Mouse (Mus musculus) liver, adult 2 months (tissue): ENCODE results near the gene Snx20. TPM values are rescaled to one million over a fixed set of nuclear protein-coding genes. Genes with fewer than 3 reads are reported as not detected.

ENCODE experiments used
- DNase-seq: peaks from one replicate; pipeline ENCODE4 v3.0.0-alpha.2; 2011; ENCODE audit warnings: low read depth, low spot score; ENCODE audit errors: extremely low read depth
- H3K27ac ChIP-seq: fragments of 200-500 bp; replicated peaks from 2 replicates; pipeline ENCODE4 v1.5.1; 2012; ENCODE audit warnings: low read depth, mild to moderate bottlenecking, control low read depth, inconsistent platforms, low read length; ENCODE audit not compliant: insufficient read depth
- H3K27me3 ChIP-seq: fragments of 200-500 bp; 2 replicates; pipeline ENCODE4 v1.6.1; 2012; ENCODE audit warnings: mild to moderate bottlenecking, moderate library complexity, low read length, inconsistent platforms; ENCODE audit not compliant: control insufficient read depth, insufficient read depth
- H3K36me3 ChIP-seq: fragments of 200-500 bp; 2 replicates; pipeline ENCODE4 v1.6.1; 2012; ENCODE audit warnings: low read length, inconsistent platforms; ENCODE audit not compliant: control insufficient read depth, insufficient read depth
- H3K4me1 ChIP-seq: fragments of 200-500 bp; 2 replicates; pipeline ENCODE4 v1.6.1; 2011; ENCODE audit warnings: low read length; ENCODE audit not compliant: control insufficient read depth, insufficient read depth
- H3K4me3 ChIP-seq: fragments of 200-500 bp; 2 replicates; pipeline ENCODE4 v1.5.1; 2011; ENCODE audit warnings: low read depth, mild to moderate bottlenecking, control low read depth, low read length, moderate library complexity; ENCODE audit not compliant: insufficient read depth
- H3K79me2 ChIP-seq: fragments of 200-500 bp; 2 replicates; pipeline ENCODE4 v1.6.1; 2012; ENCODE audit warnings: inconsistent platforms, mild to moderate bottlenecking, low read length, moderate library complexity; ENCODE audit not compliant: control insufficient read depth, insufficient read depth
- H3K9ac ChIP-seq: fragments of 200-500 bp; 2 replicates; pipeline ENCODE4 v1.6.1; 2012; ENCODE audit warnings: low read depth, mild to moderate bottlenecking, control low read depth, inconsistent platforms, low read length
- CTCF ChIP-seq: fragments of 200-500 bp; IDR thresholded peaks from 2 replicates; pipeline ENCODE4 v1.5.1; 2011; ENCODE audit warnings: low read depth, low read length, control low read depth
- POLR2A ChIP-seq: fragments of 200-500 bp; IDR thresholded peaks from 2 replicates; pipeline ENCODE4 v1.6.1; 2011; ENCODE audit warnings: low read length, control low read depth; ENCODE audit not compliant: insufficient read depth; ENCODE audit errors: extremely low read depth
- WGBS: fragments of 180-500 bp; shearing (Covaris S2); methylation state at CpG from one replicate; pipeline ENCODE4 v1.1.7; 2018; 5-methylcytosine and 5-hydroxymethylcytosine counted together
- polyA plus RNA-seq: library from polyadenylated mRNA; depleted of rRNA; stranded (reverse); fragments of >200 nt; gene quantifications from 2 replicates; pipeline ENCODE4 v1.2.3, GENCODE M21; 2012
- total RNA-seq: library from RNA; depleted of rRNA; stranded (reverse); fragments of >200 nt; gene quantifications from 2 replicates; pipeline ENCODE4 v1.2.3, GENCODE M21; 2014

Gene Snx20
- total and polyA plus RNA-seq, 2 experiments: 0.92 to 1.2 TPM

GRCm38 (mm10) chr8:88650016-88650708 lies 14.2 kb upstream of the Snx20 start:
- WGBS: 68% methylated on average over 6 of the region's 6 CpGs
- H3K36me3 ChIP-seq: no peaks in the 10 kb centered on the region
- no peak for TF ChIP-seq CTCF
- TF ChIP-seq POLR2A: no peak
- no peaks in the 10 kb centered on the region for H3K79me2 ChIP-seq
- no peak overlapping the region for H3K4me3 ChIP-seq
- peaks cover 2% of the 10 kb centered on the region; the same call in 1 of the 2 replicates for H3K27me3 ChIP-seq
- no peak overlapping the region for H3K27ac ChIP-seq
- peaks cover 5% of the 10 kb centered on the region; the same call in 1 of the 2 replicates for H3K4me1 ChIP-seq
- no peak for DNase-seq
- no peak overlapping the region for H3K9ac ChIP-seq

- no peak overlapping the region for H3K4me3 ChIP-seq
- peaks cover 7% of the 10 kb centered on the region; the same call in 1 of the 2 replicates for H3K4me1 ChIP-seq
- TF ChIP-seq POLR2A: no peak
- TF ChIP-seq CTCF: no peak
- no peak overlapping the region for H3K9ac ChIP-seq
- H3K27ac ChIP-seq: no peak overlapping the region
- DNase-seq: no peak
- H3K36me3 ChIP-seq: no peaks in the 10 kb centered on the region
- H3K79me2 ChIP-seq: no peaks in the 10 kb centered on the region
- H3K27me3 ChIP-seq: peaks cover 2% of the 10 kb centered on the region; the same call in 1 of the 2 replicates
Observed at GRCm38 (mm10) chr8:88648322-88648721, 12.4 kb upstream of the Snx20 start.

DNA sequence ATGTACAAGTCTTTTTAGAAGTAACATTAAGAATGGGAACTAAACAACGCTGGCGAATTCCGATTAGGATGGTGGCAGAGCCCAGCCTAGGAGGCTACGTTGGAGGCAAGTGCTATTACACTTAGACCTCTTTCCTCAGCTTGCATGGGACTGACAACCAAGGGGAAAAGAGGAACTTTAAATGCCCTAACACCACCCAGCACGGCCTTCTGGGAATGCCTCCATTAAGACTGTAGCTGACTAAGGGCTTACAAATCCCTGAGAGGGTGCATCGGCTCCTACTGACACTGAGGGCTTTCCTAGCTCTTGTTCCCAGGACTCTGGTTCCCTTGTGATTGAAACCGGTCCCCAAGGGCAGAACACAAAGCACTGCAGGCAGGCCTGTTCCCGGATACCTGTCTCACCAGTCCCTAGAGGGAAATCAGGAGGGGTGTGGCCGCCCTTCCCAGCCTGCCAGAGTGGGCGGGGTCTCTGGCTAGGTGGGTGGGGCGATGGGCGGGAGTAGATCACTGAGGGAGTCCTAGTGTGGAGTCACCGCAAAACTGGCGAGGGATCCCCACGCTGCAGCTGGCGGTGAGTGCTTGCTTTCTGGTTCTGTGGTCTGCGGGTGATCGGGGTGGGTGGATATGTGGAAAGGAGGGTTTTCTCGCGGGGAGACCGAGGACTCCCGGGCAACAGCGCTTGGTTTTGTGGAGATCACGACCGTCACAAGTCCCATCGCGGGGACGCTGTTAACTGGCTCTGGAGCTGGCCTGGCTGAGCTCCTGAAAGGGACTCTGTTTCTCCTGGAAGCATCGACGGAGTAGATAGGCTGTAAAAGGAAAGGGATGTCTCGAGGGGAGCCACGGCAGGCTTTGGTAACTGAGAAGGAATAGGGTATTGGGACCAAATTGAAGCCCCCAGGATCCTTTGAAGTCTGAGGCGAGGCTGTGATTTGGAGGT lies 11.2 kb upstream of the Snx20 start, which contains the start of gene Nod2:
TSS of gene Nod2 (plus strand) at position 479 of the 942 bp plus-strand sequence.
- peak within 1 kb of the TSS; percentile 50 for H3K4me3 ChIP-seq
- no peaks in the 10 kb centered on the region for H3K36me3 ChIP-seq
- 13% methylated on average over 33 of the region's 33 CpGs for WGBS
- no peak for TF ChIP-seq CTCF
- no peak for TF ChIP-seq POLR2A
- DNase-seq: peak; percentile 49
- H3K9ac ChIP-seq: peak within 1 kb of the TSS; percentile 45
- H3K4me1 ChIP-seq: peaks cover 7% of the 10 kb centered on the region; the same call in 1 of the 2 replicates
- H3K27me3 ChIP-seq: peaks cover 2% of the 10 kb centered on the region; the same call in 1 of the 2 replicates
- H3K27ac ChIP-seq: no peak within 1 kb of the TSS
- no peaks in the 10 kb centered on the region for H3K79me2 ChIP-seq

- H3K9ac ChIP-seq: no peak overlapping the region
Observed at GRCm38 (mm10) chr8:88642734-88643564, 7.0 kb upstream of the Snx20 start.

DNA sequence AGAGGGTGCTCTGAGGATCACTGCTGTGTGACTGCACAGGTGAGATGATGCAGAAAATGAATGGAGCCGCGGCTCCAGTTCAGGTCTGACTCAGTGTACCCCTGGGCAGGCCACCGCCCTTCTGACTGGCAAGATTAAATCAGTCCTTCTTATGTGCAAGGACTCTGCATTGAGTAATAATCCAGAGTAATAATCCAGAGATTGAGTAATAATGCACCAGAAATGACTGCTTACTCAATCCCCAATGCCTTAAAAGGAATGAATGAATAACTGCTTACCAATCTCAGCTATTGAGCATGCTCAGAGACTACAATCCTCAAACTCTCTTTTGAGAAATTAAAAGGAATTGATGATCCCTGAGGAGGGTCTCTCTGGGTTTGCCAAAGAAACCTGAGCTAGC lies 3.0 kb upstream of the Snx20 start:
- no peaks in the 10 kb centered on the region for H3K36me3 ChIP-seq
- H3K27ac ChIP-seq: no peak overlapping the region
- no peaks in the 10 kb centered on the region for H3K79me2 ChIP-seq
- no peak overlapping the region for H3K4me3 ChIP-seq
- H3K4me1 ChIP-seq: peaks cover 3% of the 10 kb centered on the region; the same call in 1 of the 2 replicates
- 99% methylated on average over 3 of the region's 3 CpGs for WGBS
- no peaks in the 10 kb centered on the region for H3K27me3 ChIP-seq
- no peak for DNase-seq
- no peak overlapping the region for H3K9ac ChIP-seq
- no peak for TF ChIP-seq CTCF
- no peak for TF ChIP-seq POLR2A

More at GRCm38 (mm10) chr8:88642734-88643564, 7.0 kb upstream of the Snx20 start:
- Histone ChIP-seq H3K4me1 (peaks cover 3% of the 10 kb centered on the region; the same call in 1 of the 2 replicates), H3K4me3 (no peak overlapping the region), H3K27ac (no peak overlapping the region), H3K36me3 (no peaks in the 10 kb centered on the region), H3K27me3 (peaks cover under 1% of the 10 kb centered on the region; the same call in 1 of the 2 replicates), H3K79me2 (no peaks in the 10 kb centered on the region)
- no peak for TF ChIP-seq POLR2A
- no peak for TF ChIP-seq CTCF
- peak; percentile 73 for DNase-seq
- WGBS: 68% methylated on average over 5 of the region's 5 CpGs
